Mouse (Mus musculus) hindbrain, embryonic 16.5 days (tissue): ENCODE results near the gene Ripor2. TPM values are rescaled to one million over a fixed set of nuclear protein-coding genes. Genes with fewer than 3 reads are reported as not detected.

Experiments used
- ATAC-seq: fragments of 200-750 bp; cut with Nextera tagmentation; 2 replicates; pipeline ENCODE4 v1.8.0; 2017; ENCODE audit warnings: moderate TSS enrichment, moderate library complexity
- H3K27ac ChIP-seq: fragments of 300-500 bp; sonication (generic); 2 replicates; pipeline ENCODE4 v1.5.1; 2014; ENCODE audit warnings: low read depth, mild to moderate bottlenecking, control low read depth, low read length, moderate library complexity
- H3K27me3 ChIP-seq: fragments of 300-500 bp; sonication (generic); replicated peaks from 2 replicates; pipeline ENCODE4 v1.6.1; 2014; ENCODE audit warnings: low read length; ENCODE audit not compliant: control insufficient read depth, insufficient read depth
- H3K36me3 ChIP-seq: fragments of 300-500 bp; sonication (generic); 2 replicates; pipeline ENCODE4 v1.6.1; 2014; ENCODE audit warnings: mild to moderate bottlenecking, low read length, moderate library complexity, mixed read lengths; ENCODE audit not compliant: control insufficient read depth, insufficient read depth
- H3K4me1 ChIP-seq: fragments of 300-500 bp; sonication (generic); 2 replicates; pipeline ENCODE4 v1.6.1; 2014; ENCODE audit warnings: low read depth, low read length; ENCODE audit not compliant: control insufficient read depth, insufficient read depth
- H3K4me2 ChIP-seq: fragments of 300-500 bp; sonication (generic); 2 replicates; pipeline ENCODE4 v1.6.1; 2014; ENCODE audit warnings: mild to moderate bottlenecking, low read length, control low read depth, moderate library complexity
- H3K4me3 ChIP-seq: fragments of 300-500 bp; sonication (generic); 2 replicates; pipeline ENCODE4 v1.5.1; 2014; ENCODE audit warnings: mild to moderate bottlenecking, low read length, control low read depth, moderate library complexity
- H3K9ac ChIP-seq: fragments of 300-500 bp; sonication (generic); 2 replicates; pipeline ENCODE4 v1.6.1; 2014; ENCODE audit warnings: low read depth, mild to moderate bottlenecking, control low read depth, low read length, moderate library complexity
- H3K9me3 ChIP-seq: fragments of 300-500 bp; sonication (generic); 2 replicates; pipeline ENCODE4 v1.6.1; 2014; ENCODE audit warnings: mild to moderate bottlenecking, low read length, moderate library complexity; ENCODE audit not compliant: control insufficient read depth
- WGBS: fragments of 180-500 bp; shearing (Covaris S2); extraction: QIAGEN DNeasy Blood & Tissue Kit; methylation state at CpG from one replicate; pipeline ENCODE4 v1.1.7; 2014; 5-methylcytosine and 5-hydroxymethylcytosine counted together
- polyA plus RNA-seq: library from polyadenylated mRNA; unstranded; fragments of >200 nt; fragmentation: Nextera tagmentation; extraction: Ambion mirVana; gene quantifications from 2 replicates; pipeline ENCODE4 v1.2.1, GENCODE M21; 2015

Gene Ripor2
- polyA plus RNA-seq, 1 experiment from 2014 or later: 19.1 TPM

DNA sequence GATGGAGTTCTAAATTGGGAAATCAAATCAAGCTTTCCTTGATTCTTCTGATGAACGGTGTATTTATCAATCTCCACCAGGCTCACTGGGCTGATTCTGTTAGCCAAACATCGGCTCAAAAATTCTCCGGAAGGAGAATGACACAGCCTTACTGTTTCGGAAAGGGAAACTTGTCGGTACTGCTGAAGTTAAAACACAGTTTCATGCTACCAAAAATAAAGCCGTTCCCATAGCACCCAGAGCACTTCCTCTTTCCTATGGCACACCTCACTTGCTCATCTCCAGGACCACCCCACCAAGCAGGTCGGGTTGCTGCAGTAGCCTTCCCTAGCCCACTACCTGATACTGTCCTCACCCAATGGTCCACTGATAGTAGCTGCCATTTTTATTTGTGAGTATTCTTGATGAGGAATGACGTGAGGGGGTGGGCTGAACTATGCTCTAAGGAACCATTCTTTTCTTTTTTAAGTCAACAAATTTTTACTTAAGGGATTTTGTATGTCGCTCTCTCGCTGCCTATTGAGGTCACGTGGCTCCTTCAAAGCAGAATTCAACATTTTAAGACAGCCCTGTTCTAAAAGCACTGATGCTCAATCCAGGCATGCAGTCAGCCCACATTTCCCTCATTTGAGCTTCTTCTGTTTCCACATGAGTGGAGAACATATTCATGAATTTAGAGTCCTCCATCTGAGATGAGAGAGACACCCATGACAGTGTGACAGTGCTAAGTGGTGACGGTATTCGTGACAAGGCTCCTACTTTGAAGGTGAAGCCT lies 52.5 kb downstream of the Ripor2 start:
- no peak overlapping the region for H3K4me3 ChIP-seq
- 91% methylated on average over 13 of the region's 13 CpGs for WGBS
- H3K9ac ChIP-seq: no peak overlapping the region
- H3K36me3 ChIP-seq: no peaks in the 10 kb centered on the region
- no peak for ATAC-seq
- no peaks in the 10 kb centered on the region for H3K27me3 ChIP-seq
- H3K4me2 ChIP-seq: no peak overlapping the region
- H3K4me1 ChIP-seq: peaks cover 8% of the 10 kb centered on the region
- no peak overlapping the region for H3K27ac ChIP-seq
- H3K9me3 ChIP-seq: no peaks in the 10 kb centered on the region

DNA sequence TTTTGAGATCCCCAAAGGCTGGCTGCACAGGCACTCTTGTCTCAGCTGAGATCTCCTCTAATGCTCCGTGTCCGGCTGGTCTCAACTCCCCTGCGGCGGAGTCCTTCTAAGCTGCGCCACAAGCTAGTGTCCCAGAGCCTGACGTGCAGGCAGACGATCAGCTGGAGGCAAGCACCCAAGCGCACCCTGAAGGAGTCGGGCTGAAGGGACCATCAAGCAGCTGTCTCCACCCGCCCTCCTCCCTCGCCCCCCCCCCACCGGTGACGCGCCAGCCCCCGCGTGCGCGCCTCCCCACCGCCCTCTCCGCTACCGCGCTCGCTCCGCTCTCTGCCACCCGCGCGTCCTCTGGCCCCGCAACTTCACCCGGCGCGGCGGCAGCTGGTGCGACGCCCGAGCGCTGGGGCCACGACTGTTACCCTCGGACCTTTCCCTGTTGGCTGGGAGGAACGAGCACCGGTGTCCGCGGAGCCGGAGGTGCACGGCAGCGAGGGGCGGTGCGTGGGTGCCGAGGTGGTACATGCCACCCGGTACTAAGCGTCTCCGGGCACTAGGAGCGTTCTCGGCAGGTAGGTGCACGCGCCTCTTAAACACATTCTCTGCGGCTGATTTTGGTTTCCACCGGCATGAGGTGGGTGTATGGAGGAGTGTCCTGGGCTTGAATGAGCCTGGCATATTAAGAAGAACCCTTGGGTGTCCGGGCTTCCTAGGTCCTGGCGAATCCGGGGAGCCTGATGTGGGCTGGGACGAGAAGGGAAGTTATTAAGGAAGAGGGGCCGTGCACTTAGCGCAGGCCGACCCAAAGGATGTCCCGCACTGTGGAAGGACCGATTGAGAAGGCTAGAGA lies 56.6 kb downstream of the Ripor2 start:
- no peaks in the 10 kb centered on the region for H3K9me3 ChIP-seq
- H3K27ac ChIP-seq: peak overlapping the region; percentile 87
- H3K27me3 ChIP-seq: no peaks in the 10 kb centered on the region
- peak overlapping the region; percentile 88 for H3K4me2 ChIP-seq
- no peaks in the 10 kb centered on the region for H3K36me3 ChIP-seq
- peak overlapping the region; percentile 84 for H3K9ac ChIP-seq
- peak overlapping the region; percentile 77 for H3K4me3 ChIP-seq
- peak; percentile 79 for ATAC-seq
- under 1% methylated on average over 55 of the region's 66 CpGs for WGBS
- peaks cover 16% of the 10 kb centered on the region for H3K4me1 ChIP-seq

DNA sequence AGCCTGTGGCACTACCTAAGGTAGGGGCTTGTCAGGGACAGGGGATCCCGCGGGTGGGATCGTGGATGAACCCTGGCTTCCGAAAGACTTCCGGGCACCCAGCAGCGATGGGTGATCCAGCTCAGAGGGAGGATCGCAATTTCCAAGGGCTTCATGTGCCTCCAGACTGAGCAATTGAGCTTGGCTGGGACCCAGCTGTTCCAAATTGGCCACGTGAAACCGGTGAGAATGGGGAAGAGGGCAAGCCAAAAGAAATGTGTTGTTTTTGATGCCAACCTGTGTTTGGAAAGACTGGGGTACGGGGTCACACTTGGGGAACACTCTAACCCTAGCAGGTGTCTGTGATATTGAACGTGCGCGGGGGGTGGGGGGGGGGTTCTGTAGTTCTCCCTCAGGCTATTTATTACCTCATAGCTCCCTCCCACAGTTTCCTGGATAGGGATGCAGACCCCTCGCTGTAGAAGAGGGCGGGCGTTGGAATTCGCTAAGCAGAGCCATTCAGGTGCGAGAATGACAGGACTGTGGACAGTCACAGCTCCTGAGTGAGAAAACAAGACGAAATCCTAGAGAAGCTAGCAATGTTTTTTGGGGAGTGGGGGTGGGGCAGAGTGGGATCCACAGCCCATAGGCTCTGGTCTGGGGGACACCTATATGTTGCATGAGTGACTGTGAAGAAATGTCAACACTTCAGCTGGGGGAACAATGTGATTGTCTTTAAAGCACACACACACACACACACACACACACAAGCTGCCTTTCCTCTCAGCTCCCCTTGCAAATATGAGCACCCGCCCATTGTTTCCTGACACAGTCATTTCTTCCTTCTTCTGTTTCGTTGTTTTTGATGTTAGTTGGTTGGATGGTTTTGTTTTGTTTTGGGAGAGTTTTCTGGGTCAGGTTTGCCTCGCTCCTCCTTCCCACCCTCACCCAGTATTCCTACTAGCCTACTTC lies 57.5 kb downstream of the Ripor2 start:
- WGBS: 12% methylated on average over 22 of the region's 22 CpGs

DNA sequence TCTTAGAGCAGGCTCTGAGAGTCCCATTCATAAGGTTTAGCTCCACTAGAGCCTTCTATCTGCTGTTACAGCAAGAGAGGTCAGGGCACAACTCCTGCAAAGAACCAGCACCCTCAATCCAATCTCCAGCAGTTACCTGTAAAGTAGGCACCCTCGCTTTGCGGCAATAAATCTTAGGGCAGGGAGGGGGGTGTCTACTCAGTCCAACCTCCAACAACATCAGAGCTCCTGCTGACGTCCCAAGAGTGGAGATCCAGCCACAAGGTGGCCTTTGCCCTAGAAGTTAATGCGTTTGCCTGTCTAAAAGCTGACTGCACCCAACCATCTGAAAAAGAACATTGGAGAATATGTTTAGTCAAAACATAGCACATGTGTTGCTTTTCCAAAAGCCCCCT lies 58.2 kb downstream of the Ripor2 start:
- Histone ChIP-seq H3K36me3 (no peaks in the 10 kb centered on the region), H3K27ac (peak overlapping the region; percentile 87), H3K27me3 (no peaks in the 10 kb centered on the region), H3K4me3 (peak overlapping the region; percentile 77), H3K9me3 (no peaks in the 10 kb centered on the region), H3K9ac (no peak overlapping the region), H3K4me2 (peak overlapping the region; percentile 88), H3K4me1 (peaks cover 16% of the 10 kb centered on the region)
- ATAC-seq: no peak
- 55% methylated on average over 4 of the region's 4 CpGs for WGBS

More for the DNA sequence above, 57.5 kb downstream of the Ripor2 start:
- Histone ChIP-seq H3K9me3 (no peaks in the 10 kb centered on the region), H3K36me3 (no peaks in the 10 kb centered on the region), H3K4me3 (peak overlapping the region; percentile 77), H3K4me1 (peaks cover 16% of the 10 kb centered on the region), H3K4me2 (peak overlapping the region; percentile 88), H3K9ac (peak overlapping the region; percentile 84), H3K27ac (peak overlapping the region; percentile 87), H3K27me3 (no peaks in the 10 kb centered on the region)
- peak; percentile 44 for ATAC-seq

DNA sequence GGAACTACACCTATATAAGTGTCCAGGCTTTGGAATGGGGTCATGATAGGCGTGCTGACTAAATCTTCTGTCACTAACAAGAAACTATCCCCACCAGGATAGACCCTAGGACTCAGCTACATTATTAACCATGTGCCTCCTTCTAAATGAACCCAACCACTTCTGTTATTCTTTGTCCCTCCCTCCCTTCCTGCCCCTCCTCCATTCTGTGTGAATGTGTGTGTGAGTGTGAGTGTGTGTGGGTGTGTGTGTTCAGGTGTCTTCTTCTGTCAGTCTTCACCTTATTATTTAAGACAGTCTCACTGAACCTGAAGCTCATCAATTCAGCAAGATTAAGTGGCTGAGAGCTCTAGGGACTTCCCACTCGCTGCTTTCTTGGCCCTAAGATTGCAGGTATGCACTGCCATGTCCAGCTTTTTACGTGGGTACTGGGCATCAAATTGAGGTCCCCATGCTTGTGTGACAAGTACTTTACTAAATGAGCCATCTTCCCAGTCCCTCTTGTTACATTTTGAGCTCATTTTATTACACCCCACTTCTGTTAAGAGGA lies 58.9 kb downstream of the Ripor2 start:
- peaks cover 16% of the 10 kb centered on the region for H3K4me1 ChIP-seq
- peak overlapping the region; percentile 45 for H3K27ac ChIP-seq
- 58% methylated on average over 3 of the region's 3 CpGs for WGBS
- H3K36me3 ChIP-seq: no peaks in the 10 kb centered on the region
- peak overlapping the region; percentile 8; the same call in 1 of the 2 replicates for H3K9ac ChIP-seq
- peak overlapping the region; percentile 88 for H3K4me2 ChIP-seq
- H3K27me3 ChIP-seq: no peaks in the 10 kb centered on the region
- no peaks in the 10 kb centered on the region for H3K9me3 ChIP-seq
- ATAC-seq: no peak
- H3K4me3 ChIP-seq: peak overlapping the region; percentile 77

DNA sequence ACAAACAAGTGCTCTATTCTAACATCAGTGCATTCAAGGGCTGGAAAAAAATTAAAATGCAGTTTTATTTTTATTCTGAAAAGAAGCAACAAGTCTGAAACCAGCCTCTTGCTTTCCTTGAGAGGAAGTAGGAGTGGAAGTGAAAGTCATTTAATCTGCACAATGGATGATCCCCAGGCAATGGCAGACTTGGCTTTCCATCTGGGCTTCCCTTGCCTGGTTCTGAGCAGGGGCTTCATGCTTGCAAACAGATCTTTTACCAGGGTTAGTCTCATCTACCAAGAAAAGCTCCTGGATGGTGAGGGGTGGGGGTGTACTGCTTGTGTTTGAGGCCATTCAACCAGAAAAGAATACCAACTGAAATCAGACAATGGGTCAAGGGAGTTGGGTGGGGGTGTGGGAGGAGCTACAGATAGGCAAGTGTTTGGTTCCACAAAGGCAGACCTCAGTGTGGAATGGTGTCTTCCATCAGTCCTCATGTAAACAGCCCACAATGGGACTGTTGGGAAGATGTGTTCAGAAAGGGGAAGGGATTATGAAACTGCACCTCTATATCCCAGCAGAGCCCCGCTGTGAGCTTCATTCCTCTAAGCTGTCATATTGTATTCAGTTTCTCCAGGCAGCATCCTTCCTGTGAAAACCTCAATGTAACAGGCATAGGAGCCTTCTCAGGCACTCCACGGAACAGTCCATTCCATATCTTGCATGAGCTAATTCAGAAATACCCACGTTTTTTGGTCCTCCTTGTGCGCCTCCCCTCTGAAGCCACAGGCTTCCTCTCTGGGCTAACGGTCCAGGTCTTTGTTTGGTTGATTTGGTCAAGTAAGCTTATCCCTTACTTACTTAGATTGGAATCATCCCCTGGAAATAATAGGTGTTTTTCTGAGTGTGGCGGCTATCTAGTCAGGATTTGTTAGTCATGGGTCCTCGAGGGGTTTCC lies 59.8 kb downstream of the Ripor2 start:
- H3K4me1 ChIP-seq: peaks cover 16% of the 10 kb centered on the region

DNA sequence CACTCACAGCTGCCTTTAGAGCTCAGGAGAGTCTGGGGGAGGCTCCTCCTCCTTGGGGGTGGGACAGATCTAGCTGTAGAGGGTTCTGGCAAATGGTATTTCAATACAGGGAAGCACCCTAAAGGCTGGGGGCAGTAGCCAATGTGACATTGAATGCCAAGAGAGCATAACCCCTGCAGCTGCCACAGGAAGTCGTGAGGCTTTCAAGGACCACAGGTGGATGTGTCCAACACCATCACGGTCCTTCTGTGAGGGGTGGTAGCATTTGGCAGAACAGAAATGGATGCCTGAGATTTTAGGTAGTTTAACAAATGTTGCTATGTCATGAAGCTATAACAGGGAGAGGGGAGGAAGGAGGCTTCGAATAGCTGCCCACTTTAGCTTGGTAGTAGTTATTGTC lies 63.2 kb downstream of the Ripor2 start:
- WGBS: 81% methylated on average over 3 of the region's 3 CpGs
- Histone ChIP-seq H3K4me2 (no peak overlapping the region), H3K9ac (no peak overlapping the region), H3K4me1 (peaks cover 13% of the 10 kb centered on the region), H3K4me3 (no peak overlapping the region), H3K27me3 (no peaks in the 10 kb centered on the region), H3K36me3 (no peaks in the 10 kb centered on the region), H3K9me3 (no peaks in the 10 kb centered on the region), H3K27ac (no peak overlapping the region)
- no peak for ATAC-seq

More for the DNA sequence above, 59.8 kb downstream of the Ripor2 start:
- Histone ChIP-seq H3K27me3 (no peaks in the 10 kb centered on the region), H3K4me2 (peak overlapping the region; percentile 40), H3K9me3 (no peaks in the 10 kb centered on the region), H3K36me3 (no peaks in the 10 kb centered on the region), H3K4me3 (peak overlapping the region; percentile 8), H3K27ac (peak overlapping the region; percentile 21; the same call in 1 of the 2 replicates), H3K9ac (no peak overlapping the region)
- ATAC-seq: no peak
- WGBS: 37% methylated on average over 7 of the region's 7 CpGs

DNA sequence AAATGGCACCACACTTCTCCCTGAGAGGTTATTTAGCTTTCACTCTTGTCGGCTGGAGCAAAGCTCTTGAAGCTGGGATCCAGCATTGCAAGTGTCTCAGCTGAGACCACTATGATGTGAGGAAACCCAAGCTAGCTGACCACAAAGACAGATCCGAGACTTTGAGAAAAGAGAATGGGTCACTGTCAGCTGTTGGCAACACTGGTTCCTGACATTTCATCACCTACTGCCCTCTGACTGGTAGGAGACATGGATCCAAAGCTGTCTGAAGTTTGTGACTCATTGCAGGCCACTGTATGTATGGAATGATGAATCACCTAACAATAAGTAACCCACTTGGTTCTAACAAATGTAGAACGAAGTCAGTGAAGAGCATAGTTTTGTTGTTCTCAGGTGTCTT lies 64.3 kb downstream of the Ripor2 start:
- no peak overlapping the region for H3K4me2 ChIP-seq
- H3K36me3 ChIP-seq: no peaks in the 10 kb centered on the region
- H3K9me3 ChIP-seq: no peaks in the 10 kb centered on the region
- no peak overlapping the region for H3K27ac ChIP-seq
- peaks cover 13% of the 10 kb centered on the region for H3K4me1 ChIP-seq
- 85% methylated on average over 3 of the region's 3 CpGs for WGBS
- ATAC-seq: no peak
- H3K4me3 ChIP-seq: no peak overlapping the region
- H3K9ac ChIP-seq: no peak overlapping the region
- no peaks in the 10 kb centered on the region for H3K27me3 ChIP-seq
